Mouse (Mus musculus) heart, embryonic 15.5 days (tissue): ENCODE measurements around the gene Sf3b6. TPM values are rescaled to one million over a fixed set of nuclear protein-coding genes. Genes with fewer than 3 reads are reported as not detected.
A peak's percentile ranks its signal among the peaks of the same experiment; 100 is the strongest.

Experiments used
- ATAC-seq: fragments of 200-750 bp; cut with Nextera tagmentation; replicated peaks from 2 replicates; pipeline ENCODE4 v1.8.0; 2017; ENCODE audit warnings: low read depth, moderate TSS enrichment; ENCODE audit not compliant: insufficient number of reproducible peaks, insufficient read depth, low FRiP score
- H3K27ac ChIP-seq: fragments of 300-500 bp; sonication (generic); 2 replicates; pipeline ENCODE4 v1.5.1; 2015; ENCODE audit warnings: mild to moderate bottlenecking, inconsistent platforms
- H3K27me3 ChIP-seq: fragments of 300-500 bp; sonication (generic); 2 replicates; pipeline ENCODE4 v1.6.1; 2015; ENCODE audit warnings: inconsistent platforms
- H3K36me3 ChIP-seq: fragments of 300-500 bp; sonication (generic); 2 replicates; pipeline ENCODE4 v1.6.1; 2015; ENCODE audit warnings: mild to moderate bottlenecking, inconsistent platforms
- H3K4me1 ChIP-seq: fragments of 300-500 bp; sonication (generic); replicated peaks from 2 replicates; pipeline ENCODE4 v1.6.1; 2015; ENCODE audit warnings: inconsistent platforms
- H3K4me2 ChIP-seq: fragments of 300-500 bp; sonication (generic); 2 replicates; pipeline ENCODE4 v1.6.1; 2015; ENCODE audit warnings: inconsistent platforms, mild to moderate bottlenecking, moderate library complexity
- H3K4me3 ChIP-seq: fragments of 300-500 bp; sonication (generic); 2 replicates; pipeline ENCODE4 v1.5.1; 2015; ENCODE audit warnings: mild to moderate bottlenecking, inconsistent platforms
- H3K9ac ChIP-seq: fragments of 300-500 bp; sonication (generic); 2 replicates; pipeline ENCODE4 v1.6.1; 2015; ENCODE audit warnings: mild to moderate bottlenecking, inconsistent platforms
- H3K9me3 ChIP-seq: fragments of 300-500 bp; sonication (generic); replicated peaks from 2 replicates; pipeline ENCODE4 v1.6.1; 2016; ENCODE audit warnings: inconsistent platforms
- WGBS: fragments of 180-500 bp; shearing (Covaris S2); methylation state at CpG from one replicate; pipeline ENCODE4 v1.1.7; 2015; ENCODE audit warnings: mixed read lengths; 5-methylcytosine and 5-hydroxymethylcytosine counted together
- polyA plus RNA-seq: library from polyadenylated mRNA; unstranded; fragments of >200 nt; fragmentation: Nextera tagmentation; extraction: Ambion mirVana; gene quantifications from 2 replicates; pipeline ENCODE4 v1.2.1, GENCODE M21; 2015

Sf3b6 gene
- polyA plus RNA-seq, 1 experiment from 2014 or later: 97.9 TPM

GRCm38 (mm10) chr12:4842456-4842855 lies 25.1 kb downstream of the Sf3b6 start:
- Histone ChIP-seq H3K4me3 (no peak overlapping the region), H3K9ac (no peak overlapping the region), H3K4me2 (no peak overlapping the region; the same call in 1 of the 2 replicates), H3K27me3 (no peaks in the 10 kb centered on the region), H3K4me1 (peaks cover 19% of the 10 kb centered on the region), H3K9me3 (no peaks in the 10 kb centered on the region), H3K27ac (no peak overlapping the region), H3K36me3 (no peaks in the 10 kb centered on the region)
- no peak for ATAC-seq
- WGBS: 89% methylated on average over 8 of the region's 8 CpGs

GRCm38 (mm10) chr12:4842890-4843597 lies 25.7 kb downstream of the Sf3b6 start, which contains the start of gene Wdcp:
Wdcp (plus strand) TSS chr12:4843303.
- H3K4me3 ChIP-seq: peak within 1 kb of the TSS; percentile 94
- 1% methylated on average over 30 of the region's 30 CpGs for WGBS
- H3K9me3 ChIP-seq: no peaks in the 10 kb centered on the region
- no peaks in the 10 kb centered on the region for H3K36me3 ChIP-seq
- H3K4me1 ChIP-seq: peaks cover 19% of the 10 kb centered on the region
- peak within 1 kb of the TSS; percentile 99 for H3K4me2 ChIP-seq
- H3K27me3 ChIP-seq: no peaks in the 10 kb centered on the region
- ATAC-seq: peak; percentile 91
- H3K27ac ChIP-seq: peak within 1 kb of the TSS; percentile 77
- H3K9ac ChIP-seq: peak within 1 kb of the TSS; percentile 62

- WGBS: 0% methylated on average over 12 of the region's 12 CpGs
- H3K4me1 ChIP-seq: peaks cover 19% of the 10 kb centered on the region
- H3K27me3 ChIP-seq: no peaks in the 10 kb centered on the region
- peak; percentile 40; the same call in 1 of the 2 replicates for ATAC-seq
- peak overlapping the region; percentile 62 for H3K9ac ChIP-seq
- H3K4me2 ChIP-seq: peak overlapping the region; percentile 67
- peaks cover under 1% of the 10 kb centered on the region; the same call in 1 of the 2 replicates for H3K36me3 ChIP-seq
- H3K27ac ChIP-seq: peak overlapping the region; percentile 77
- H3K4me3 ChIP-seq: peak overlapping the region; percentile 68
- H3K9me3 ChIP-seq: no peaks in the 10 kb centered on the region
These were observed 26.4 kb downstream of the Sf3b6 start for GRCm38 (mm10) chr12:4843741-4844140.

GRCm38 (mm10) chr12:4856160-4856559 lies 38.8 kb downstream of the Sf3b6 start:
- no peak overlapping the region for H3K4me3 ChIP-seq
- 94% methylated on average over 5 of the region's 5 CpGs for WGBS

GRCm38 (mm10) chr12:4856834-4857233 lies 39.5 kb downstream of the Sf3b6 start:
- Histone ChIP-seq H3K4me3 (no peak overlapping the region), H3K4me1 (peaks cover 9% of the 10 kb centered on the region), H3K9ac (no peak overlapping the region), H3K27me3 (no peaks in the 10 kb centered on the region), H3K4me2 (no peak overlapping the region), H3K9me3 (no peaks in the 10 kb centered on the region), H3K27ac (no peak overlapping the region), H3K36me3 (peaks cover 13% of the 10 kb centered on the region)
- 93% methylated on average over 2 of the region's 2 CpGs for WGBS
- no peak for ATAC-seq

More at GRCm38 (mm10) chr12:4856160-4856559, 38.8 kb downstream of the Sf3b6 start:
- no peak for ATAC-seq
- no peak overlapping the region for H3K4me2 ChIP-seq
- no peaks in the 10 kb centered on the region for H3K27me3 ChIP-seq
- no peaks in the 10 kb centered on the region for H3K9me3 ChIP-seq
- H3K36me3 ChIP-seq: peaks cover 13% of the 10 kb centered on the region
- H3K27ac ChIP-seq: no peak overlapping the region
- peaks cover 9% of the 10 kb centered on the region for H3K4me1 ChIP-seq
- H3K9ac ChIP-seq: no peak overlapping the region

- Histone ChIP-seq H3K9me3 (no peaks in the 10 kb centered on the region), H3K4me3 (no peak overlapping the region), H3K4me1 (peaks cover 23% of the 10 kb centered on the region), H3K4me2 (no peak overlapping the region), H3K36me3 (peaks cover 13% of the 10 kb centered on the region), H3K27ac (0 out of 2 replicates have a peak overlapping the region, but pooled peaks have one; percentile 7), H3K9ac (no peak overlapping the region), H3K27me3 (no peaks in the 10 kb centered on the region)
- ATAC-seq: peak; percentile 40; the same call in 1 of the 2 replicates
- WGBS: 33% methylated on average over 11 of the region's 11 CpGs
These were observed 42.0 kb downstream of the Sf3b6 start for GRCm38 (mm10) chr12:4859241-4859914.

GRCm38 (mm10) chr12:4862672-4863071 lies 45.3 kb downstream of the Sf3b6 start:
- Histone ChIP-seq H3K4me1 (peaks cover 27% of the 10 kb centered on the region), H3K9me3 (no peaks in the 10 kb centered on the region), H3K27me3 (no peaks in the 10 kb centered on the region), H3K27ac (no peak overlapping the region), H3K4me2 (no peak overlapping the region), H3K36me3 (no peaks in the 10 kb centered on the region), H3K4me3 (no peak overlapping the region), H3K9ac (no peak overlapping the region)
- WGBS: 92% methylated on average over 4 of the region's 4 CpGs
- no peak for ATAC-seq

GRCm38 (mm10) chr12:4863654-4864337 lies 46.5 kb downstream of the Sf3b6 start:
- Histone ChIP-seq H3K4me1 (peaks cover 27% of the 10 kb centered on the region), H3K27me3 (no peaks in the 10 kb centered on the region), H3K27ac (peak overlapping the region; percentile 80), H3K9ac (no peak overlapping the region), H3K36me3 (no peaks in the 10 kb centered on the region), H3K9me3 (no peaks in the 10 kb centered on the region), H3K4me3 (peak overlapping the region; percentile 1; the same call in 1 of the 2 replicates), H3K4me2 (peak overlapping the region; percentile 43)
- peak; percentile 74 for ATAC-seq
- 22% methylated on average over 4 of the region's 4 CpGs for WGBS

GRCm38 (mm10) chr12:4864338-4864690 lies 47.0 kb downstream of the Sf3b6 start:
- Histone ChIP-seq H3K4me3 (peak overlapping the region; percentile 1; the same call in 1 of the 2 replicates), H3K9me3 (no peaks in the 10 kb centered on the region), H3K4me2 (peak overlapping the region; percentile 43; the same call in 1 of the 2 replicates), H3K36me3 (no peaks in the 10 kb centered on the region), H3K27me3 (no peaks in the 10 kb centered on the region), H3K27ac (peak overlapping the region; percentile 80), H3K4me1 (peaks cover 28% of the 10 kb centered on the region), H3K9ac (no peak overlapping the region)
- ATAC-seq: peak; percentile 14; the same call in 1 of the 2 replicates
- 37% methylated on average over 4 of the region's 4 CpGs for WGBS

GRCm38 (mm10) chr12:4868924-4869323 lies 51.6 kb downstream of the Sf3b6 start:
- Histone ChIP-seq H3K36me3 (no peaks in the 10 kb centered on the region), H3K4me3 (no peak overlapping the region), H3K27ac (no peak overlapping the region), H3K4me1 (peaks cover 24% of the 10 kb centered on the region), H3K27me3 (no peaks in the 10 kb centered on the region), H3K9me3 (no peaks in the 10 kb centered on the region), H3K9ac (no peak overlapping the region), H3K4me2 (no peak overlapping the region)
- 76% methylated on average over 8 of the region's 8 CpGs for WGBS
- no peak for ATAC-seq

GRCm38 (mm10) chr12:4871260-4871659 lies 53.9 kb downstream of the Sf3b6 start:
- Histone ChIP-seq H3K27me3 (no peaks in the 10 kb centered on the region), H3K9me3 (no peaks in the 10 kb centered on the region), H3K36me3 (no peaks in the 10 kb centered on the region), H3K4me1 (peaks cover 28% of the 10 kb centered on the region), H3K4me2 (no peak overlapping the region), H3K4me3 (no peak overlapping the region), H3K9ac (no peak overlapping the region), H3K27ac (no peak overlapping the region)
- 94% methylated on average over 5 of the region's 5 CpGs for WGBS
- ATAC-seq: no peak
